Mouse (Mus musculus) forebrain, postnatal 0 days (tissue): ENCODE data around the gene Megf6. TPM values are rescaled to one million over a fixed set of nuclear protein-coding genes. Genes with fewer than 3 reads are reported as not detected.

ENCODE experiments used
- ATAC-seq: fragments of 200-750 bp; cut with Nextera tagmentation; 2 replicates; pipeline ENCODE4 v1.8.0; 2017; ENCODE audit warnings: mild to moderate bottlenecking, moderate library complexity
- DNase-seq: peaks from one replicate; pipeline ENCODE4 v3.0.0-alpha.2; 2015
- H3K27ac ChIP-seq: fragments of 300-500 bp; sonication (generic); 2 replicates; pipeline ENCODE4 v1.5.1; 2014; ENCODE audit warnings: low read depth, mild to moderate bottlenecking, antibody characterized with exemption, low read length, moderate library complexity, mixed read lengths
- H3K27me3 ChIP-seq: fragments of 300-500 bp; sonication (generic); 2 replicates; pipeline ENCODE4 v1.6.1; 2014; ENCODE audit warnings: mild to moderate bottlenecking, low read length, mixed read lengths; ENCODE audit not compliant: insufficient read depth
- H3K36me3 ChIP-seq: fragments of 300-500 bp; sonication (generic); 2 replicates; pipeline ENCODE4 v1.6.1; 2014; ENCODE audit warnings: mild to moderate bottlenecking, moderate library complexity; ENCODE audit not compliant: insufficient read depth
- H3K4me1 ChIP-seq: fragments of 300-500 bp; sonication (generic); 2 replicates; pipeline ENCODE4 v1.6.1; 2014; ENCODE audit warnings: antibody characterized with exemption; ENCODE audit not compliant: insufficient read depth
- H3K4me2 ChIP-seq: fragments of 300-500 bp; sonication (generic); 2 replicates; pipeline ENCODE4 v1.6.1; 2014; ENCODE audit warnings: low read depth, mild to moderate bottlenecking, moderate library complexity
- H3K4me3 ChIP-seq: fragments of 300-500 bp; sonication (generic); 2 replicates; pipeline ENCODE4 v1.5.1; 2014; ENCODE audit warnings: low read depth, low read length, mixed read lengths
- H3K9ac ChIP-seq: fragments of 300-500 bp; sonication (generic); 2 replicates; pipeline ENCODE4 v1.6.1; 2014; ENCODE audit warnings: mild to moderate bottlenecking
- H3K9me3 ChIP-seq: fragments of 300-500 bp; sonication (generic); 2 replicates; pipeline ENCODE4 v1.6.1; 2016; ENCODE audit warnings: low read length
- CTCF ChIP-seq: sonication (generic); IDR thresholded peaks from 2 replicates; pipeline ENCODE4 v1.5.1; 2016; ENCODE audit warnings: antibody characterized with exemption, control low read depth, low read depth
- WGBS: fragments of 180-500 bp; shearing (Covaris S2); extraction: QIAGEN DNeasy Blood & Tissue Kit; methylation state at CpG from one replicate; pipeline ENCODE4 v1.1.7; 2014; 5-methylcytosine and 5-hydroxymethylcytosine counted together
- polyA plus RNA-seq: library from polyadenylated mRNA; unstranded; fragments of >200 nt; fragmentation: Nextera tagmentation; extraction: Ambion mirVana; gene quantifications from 2 replicates; pipeline ENCODE4 v1.2.1, GENCODE M21; 2015
- total RNA-seq: library from RNA; depleted of rRNA; stranded (reverse); fragments of >200 nt; gene quantifications from 2 replicates; pipeline ENCODE4 v1.2.3, GENCODE M21; 2014

Gene Megf6
- total and polyA plus RNA-seq, 2 experiments from 2014 or later: 7.7 to 36.5 TPM

GRCm38 (mm10) chr4:154224970-154225309 is 54.4 kb downstream of the Megf6 start:
- Histone ChIP-seq H3K4me2 (no peak overlapping the region), H3K9me3 (no peaks in the 10 kb centered on the region), H3K27me3 (no peaks in the 10 kb centered on the region), H3K36me3 (no peaks in the 10 kb centered on the region), H3K27ac (no peak overlapping the region), H3K4me1 (no peaks in the 10 kb centered on the region), H3K4me3 (no peak overlapping the region), H3K9ac (no peak overlapping the region)
- 53% methylated on average over 9 of the region's 9 CpGs for WGBS
- TF ChIP-seq CTCF: no peak
- no peak for ATAC-seq
- no peak for DNase-seq

GRCm38 (mm10) chr4:154226678-154227077 is 56.1 kb downstream of the Megf6 start:
- Histone ChIP-seq H3K9me3 (no peaks in the 10 kb centered on the region), H3K36me3 (no peaks in the 10 kb centered on the region), H3K4me1 (no peaks in the 10 kb centered on the region), H3K4me2 (no peak overlapping the region), H3K27me3 (no peaks in the 10 kb centered on the region), H3K27ac (no peak overlapping the region), H3K9ac (no peak overlapping the region), H3K4me3 (no peak overlapping the region)
- DNase-seq (no peak), ATAC-seq (no peak)
- WGBS: 90% methylated on average over 11 of the region's 11 CpGs
- TF ChIP-seq CTCF: no peak

- 74% methylated on average over 11 of the region's 11 CpGs for WGBS
- H3K27me3 ChIP-seq: no peaks in the 10 kb centered on the region
- no peaks in the 10 kb centered on the region for H3K4me1 ChIP-seq
- no peak overlapping the region for H3K4me3 ChIP-seq
- no peak overlapping the region for H3K27ac ChIP-seq
- no peak overlapping the region for H3K4me2 ChIP-seq
- no peak for ATAC-seq
- TF ChIP-seq CTCF: no peak
- H3K9ac ChIP-seq: no peak overlapping the region
- H3K9me3 ChIP-seq: no peaks in the 10 kb centered on the region
- no peaks in the 10 kb centered on the region for H3K36me3 ChIP-seq
- DNase-seq: no peak
Observed at GRCm38 (mm10) chr4:154228336-154228735, 57.8 kb downstream of the Megf6 start.

- Histone ChIP-seq H3K9ac (no peak overlapping the region), H3K36me3 (no peaks in the 10 kb centered on the region), H3K9me3 (no peaks in the 10 kb centered on the region), H3K27ac (no peak overlapping the region), H3K4me1 (no peaks in the 10 kb centered on the region), H3K4me3 (no peak overlapping the region), H3K4me2 (no peak overlapping the region), H3K27me3 (no peaks in the 10 kb centered on the region)
- 85% methylated on average over 9 of the region's 9 CpGs for WGBS
- no peak for ATAC-seq
- no peak for DNase-seq
- no peak for TF ChIP-seq CTCF
Observed at GRCm38 (mm10) chr4:154229569-154229968, 59.0 kb downstream of the Megf6 start.

- Histone ChIP-seq H3K4me2 (no peak overlapping the region), H3K9me3 (no peaks in the 10 kb centered on the region), H3K4me3 (no peak overlapping the region), H3K9ac (no peak overlapping the region), H3K4me1 (no peaks in the 10 kb centered on the region), H3K27me3 (no peaks in the 10 kb centered on the region), H3K36me3 (no peaks in the 10 kb centered on the region), H3K27ac (no peak overlapping the region)
- TF ChIP-seq CTCF: no peak
- DNase-seq (no peak), ATAC-seq (no peak)
- WGBS: 85% methylated on average over 7 of the region's 7 CpGs
Observed at GRCm38 (mm10) chr4:154231380-154231779, 60.9 kb downstream of the Megf6 start.

- 72% methylated on average over 4 of the region's 4 CpGs for WGBS
- no peak overlapping the region for H3K9ac ChIP-seq
- no peak overlapping the region for H3K27ac ChIP-seq
- no peak for DNase-seq
- no peak for TF ChIP-seq CTCF
- H3K4me2 ChIP-seq: no peak overlapping the region
- H3K36me3 ChIP-seq: no peaks in the 10 kb centered on the region
- no peaks in the 10 kb centered on the region for H3K4me1 ChIP-seq
- no peak for ATAC-seq
- H3K4me3 ChIP-seq: no peak overlapping the region
- no peaks in the 10 kb centered on the region for H3K9me3 ChIP-seq
- H3K27me3 ChIP-seq: no peaks in the 10 kb centered on the region
Observed at GRCm38 (mm10) chr4:154232295-154232694, 61.8 kb downstream of the Megf6 start.

GRCm38 (mm10) chr4:154236001-154236400 is 65.5 kb downstream of the Megf6 start:
- whole genome bisulfite sequencing: 73% methylated on average over 3 of the region's 3 CpGs
- H3K27me3 ChIP-seq: no peaks in the 10 kb centered on the region

GRCm38 (mm10) chr4:154236893-154237292 is 66.4 kb downstream of the Megf6 start:
- Histone ChIP-seq H3K27me3 (no peaks in the 10 kb centered on the region), H3K9me3 (no peaks in the 10 kb centered on the region), H3K4me2 (peak overlapping the region; percentile 42), H3K27ac (no peak overlapping the region), H3K4me1 (no peaks in the 10 kb centered on the region), H3K36me3 (no peaks in the 10 kb centered on the region), H3K4me3 (no peak overlapping the region), H3K9ac (no peak overlapping the region)
- peak; percentile 54 for ATAC-seq
- no peak for TF ChIP-seq CTCF
- WGBS: 10% methylated on average over 10 of the region's 10 CpGs
- no peak for DNase-seq

More at GRCm38 (mm10) chr4:154236001-154236400, 65.5 kb downstream of the Megf6 start:
- no peaks in the 10 kb centered on the region for H3K36me3 ChIP-seq
- DNase-seq (no peak), ATAC-seq (no peak)
- no peak overlapping the region for H3K27ac ChIP-seq
- H3K9me3 ChIP-seq: no peaks in the 10 kb centered on the region
- H3K4me2 ChIP-seq: no peak overlapping the region
- H3K4me1 ChIP-seq: no peaks in the 10 kb centered on the region
- H3K4me3 ChIP-seq: no peak overlapping the region
- H3K9ac ChIP-seq: no peak overlapping the region
- TF ChIP-seq CTCF: no peak
